Mouse (Mus musculus): ENCODE measurements around the gene Bbs9.

Bbs9 gene

GRCm38 (mm10) chr9:22793698-22794097 lies 318.2 kb downstream of the Bbs9 start:
- no peak for DNase-seq (ENCODE audit: low read depth, low spot score)

- no peak for DNase-seq (ENCODE audit: low read depth, low spot score)
Observed at GRCm38 (mm10) chr9:22800675-22801074, 325.2 kb downstream of the Bbs9 start.

- DNase-seq (ENCODE audit: low read depth, low spot score), result no peak
Observed at GRCm38 (mm10) chr9:22805981-22806380, 330.5 kb downstream of the Bbs9 start.

- no peak for DNase-seq (ENCODE audit: low read depth, low spot score)
Observed at GRCm38 (mm10) chr9:22806494-22806893, 331.0 kb downstream of the Bbs9 start.

- no peak for DNase-seq (ENCODE audit: low read depth, low spot score)
Observed at GRCm38 (mm10) chr9:22807693-22808092, 332.2 kb downstream of the Bbs9 start.

- DNase-seq (ENCODE audit: low read depth, low spot score), result no peak
Observed at GRCm38 (mm10) chr9:22809621-22810126, 334.2 kb downstream of the Bbs9 start.

GRCm38 (mm10) chr9:22810454-22810853 lies 334.9 kb downstream of the Bbs9 start:
- DNase-seq (ENCODE audit: low read depth, low spot score), result no peak

- DNase-seq (ENCODE audit: low read depth, low spot score), result no peak
Observed at GRCm38 (mm10) chr9:22811931-22812330, 336.4 kb downstream of the Bbs9 start.

- no peak for DNase-seq (ENCODE audit: low read depth, low spot score)
Observed at GRCm38 (mm10) chr9:22814407-22815092, 339.0 kb downstream of the Bbs9 start.

GRCm38 (mm10) chr9:22815093-22815458 lies 339.6 kb downstream of the Bbs9 start:
- DNase-seq (ENCODE audit: low read depth, low spot score), result no peak

- DNase-seq (ENCODE audit: low read depth, low spot score), result no peak
Observed at GRCm38 (mm10) chr9:22819539-22819938, 344.0 kb downstream of the Bbs9 start.

GRCm38 (mm10) chr9:22820646-22821185 lies 345.2 kb downstream of the Bbs9 start:
- DNase-seq (ENCODE audit: low read depth, low spot score), result no peak

- no peak for DNase-seq (ENCODE audit: low read depth, low spot score)
Observed at GRCm38 (mm10) chr9:22822770-22823169, 347.3 kb downstream of the Bbs9 start.

GRCm38 (mm10) chr9:22823856-22824255 lies 348.3 kb downstream of the Bbs9 start:
- no peak for DNase-seq (ENCODE audit: low read depth, low spot score)

GRCm38 (mm10) chr9:22824910-22825309 lies 349.4 kb downstream of the Bbs9 start:
- DNase-seq (ENCODE audit: low read depth, low spot score), result no peak

- DNase-seq (ENCODE audit: low read depth, low spot score), result no peak
Observed at GRCm38 (mm10) chr9:22826571-22826990, 351.1 kb downstream of the Bbs9 start.

- no peak for DNase-seq (ENCODE audit: low read depth, low spot score)
Observed at GRCm38 (mm10) chr9:22827176-22827770, 351.8 kb downstream of the Bbs9 start.

- no peak for DNase-seq (ENCODE audit: low read depth, low spot score)
Observed at GRCm38 (mm10) chr9:22829212-22829960, 353.9 kb downstream of the Bbs9 start.

- DNase-seq (ENCODE audit: low read depth, low spot score), result no peak
Observed at GRCm38 (mm10) chr9:22834994-22835512, 359.5 kb downstream of the Bbs9 start.

- no peak for DNase-seq (ENCODE audit: low read depth, low spot score)
Observed at GRCm38 (mm10) chr9:22837000-22837399, 361.5 kb downstream of the Bbs9 start.

GRCm38 (mm10) chr9:22837702-22838210 lies 362.2 kb downstream of the Bbs9 start:
- no peak for DNase-seq (ENCODE audit: low read depth, low spot score)

GRCm38 (mm10) chr9:22846048-22846447 lies 370.5 kb downstream of the Bbs9 start:
- DNase-seq (ENCODE audit: low read depth, low spot score), result no peak
